Mouse (Mus musculus) hindbrain, embryonic 16.5 days (tissue): ENCODE data around the gene Mthfs. TPM values are rescaled to one million over a fixed set of nuclear protein-coding genes. Genes with fewer than 3 reads are reported as not detected.

ENCODE experiments used
- ATAC-seq: fragments of 200-750 bp; cut with Nextera tagmentation; 2 replicates; pipeline ENCODE4 v1.8.0; 2017; ENCODE audit warnings: moderate TSS enrichment, moderate library complexity
- H3K27ac ChIP-seq: fragments of 300-500 bp; sonication (generic); 2 replicates; pipeline ENCODE4 v1.5.1; 2014; ENCODE audit warnings: low read depth, mild to moderate bottlenecking, control low read depth, low read length, moderate library complexity
- H3K27me3 ChIP-seq: fragments of 300-500 bp; sonication (generic); replicated peaks from 2 replicates; pipeline ENCODE4 v1.6.1; 2014; ENCODE audit warnings: low read length; ENCODE audit not compliant: control insufficient read depth, insufficient read depth
- H3K36me3 ChIP-seq: fragments of 300-500 bp; sonication (generic); 2 replicates; pipeline ENCODE4 v1.6.1; 2014; ENCODE audit warnings: mild to moderate bottlenecking, low read length, moderate library complexity, mixed read lengths; ENCODE audit not compliant: control insufficient read depth, insufficient read depth
- H3K4me1 ChIP-seq: fragments of 300-500 bp; sonication (generic); 2 replicates; pipeline ENCODE4 v1.6.1; 2014; ENCODE audit warnings: low read depth, low read length; ENCODE audit not compliant: control insufficient read depth, insufficient read depth
- H3K4me2 ChIP-seq: fragments of 300-500 bp; sonication (generic); 2 replicates; pipeline ENCODE4 v1.6.1; 2014; ENCODE audit warnings: mild to moderate bottlenecking, low read length, control low read depth, moderate library complexity
- H3K4me3 ChIP-seq: fragments of 300-500 bp; sonication (generic); 2 replicates; pipeline ENCODE4 v1.5.1; 2014; ENCODE audit warnings: mild to moderate bottlenecking, low read length, control low read depth, moderate library complexity
- H3K9ac ChIP-seq: fragments of 300-500 bp; sonication (generic); 2 replicates; pipeline ENCODE4 v1.6.1; 2014; ENCODE audit warnings: low read depth, mild to moderate bottlenecking, control low read depth, low read length, moderate library complexity
- H3K9me3 ChIP-seq: fragments of 300-500 bp; sonication (generic); 2 replicates; pipeline ENCODE4 v1.6.1; 2014; ENCODE audit warnings: mild to moderate bottlenecking, low read length, moderate library complexity; ENCODE audit not compliant: control insufficient read depth
- WGBS: fragments of 180-500 bp; shearing (Covaris S2); extraction: QIAGEN DNeasy Blood & Tissue Kit; methylation state at CpG from one replicate; pipeline ENCODE4 v1.1.7; 2014; 5-methylcytosine and 5-hydroxymethylcytosine counted together
- polyA plus RNA-seq: library from polyadenylated mRNA; unstranded; fragments of >200 nt; fragmentation: Nextera tagmentation; extraction: Ambion mirVana; gene quantifications from 2 replicates; pipeline ENCODE4 v1.2.1, GENCODE M21; 2015

Gene Mthfs
- polyA plus RNA-seq, 1 experiment from 2014 or later = 17.3 TPM

GRCm38 (mm10) chr9:89308357-89309194 is 98.1 kb downstream of the Mthfs start:
- 0 out of 2 replicates have a peak, but pooled peaks have one; percentile 38 for ATAC-seq

GRCm38 (mm10) chr9:89309195-89309535 is 98.7 kb downstream of the Mthfs start:
- WGBS = 74% methylated on average over 2 of the region's 2 CpGs
- Histone ChIP-seq H3K4me3 (no peak overlapping the region), H3K27ac (no peak overlapping the region), H3K27me3 (no peaks in the 10 kb centered on the region), H3K9me3 (no peaks in the 10 kb centered on the region), H3K36me3 (no peaks in the 10 kb centered on the region), H3K4me2 (no peak overlapping the region), H3K9ac (no peak overlapping the region), H3K4me1 (no peaks in the 10 kb centered on the region)
- ATAC-seq = no peak

More at GRCm38 (mm10) chr9:89308357-89309194, 98.1 kb downstream of the Mthfs start:
- H3K4me2 ChIP-seq = no peak overlapping the region
- WGBS = 69% methylated on average over 7 of the region's 7 CpGs
- H3K27me3 ChIP-seq = no peaks in the 10 kb centered on the region
- no peak overlapping the region for H3K9ac ChIP-seq
- no peaks in the 10 kb centered on the region for H3K9me3 ChIP-seq
- H3K4me1 ChIP-seq = no peaks in the 10 kb centered on the region
- H3K27ac ChIP-seq = no peak overlapping the region
- no peaks in the 10 kb centered on the region for H3K36me3 ChIP-seq
- H3K4me3 ChIP-seq = no peak overlapping the region

GRCm38 (mm10) chr9:89311649-89312048 is 101.2 kb downstream of the Mthfs start:
- Histone ChIP-seq H3K4me1 (no peaks in the 10 kb centered on the region), H3K27me3 (no peaks in the 10 kb centered on the region), H3K36me3 (no peaks in the 10 kb centered on the region), H3K4me2 (no peak overlapping the region), H3K4me3 (no peak overlapping the region), H3K9ac (no peak overlapping the region), H3K9me3 (no peaks in the 10 kb centered on the region), H3K27ac (no peak overlapping the region)
- WGBS = 63% methylated on average over 2 of the region's 2 CpGs
- 0 out of 2 replicates have a peak, but pooled peaks have one; percentile 25 for ATAC-seq

- 71% methylated on average over 1 of the region's 1 CpGs for WGBS
- no peak for ATAC-seq
- Histone ChIP-seq H3K27ac (no peak overlapping the region), H3K4me3 (no peak overlapping the region), H3K9me3 (no peaks in the 10 kb centered on the region), H3K9ac (no peak overlapping the region), H3K36me3 (no peaks in the 10 kb centered on the region), H3K4me2 (no peak overlapping the region), H3K27me3 (no peaks in the 10 kb centered on the region), H3K4me1 (no peaks in the 10 kb centered on the region)
These were observed 163.3 kb downstream of the Mthfs start for GRCm38 (mm10) chr9:89373731-89374130.

GRCm38 (mm10) chr9:89374650-89375049 is 164.2 kb downstream of the Mthfs start:
- Histone ChIP-seq H3K27ac (no peak overlapping the region), H3K36me3 (no peaks in the 10 kb centered on the region), H3K4me3 (no peak overlapping the region), H3K9ac (no peak overlapping the region), H3K9me3 (no peaks in the 10 kb centered on the region), H3K4me2 (no peak overlapping the region), H3K4me1 (no peaks in the 10 kb centered on the region), H3K27me3 (no peaks in the 10 kb centered on the region)
- WGBS = 85% methylated on average over 4 of the region's 4 CpGs
- no peak for ATAC-seq

- Histone ChIP-seq H3K4me3 (no peak overlapping the region), H3K27ac (no peak overlapping the region), H3K9me3 (no peaks in the 10 kb centered on the region), H3K4me1 (no peaks in the 10 kb centered on the region), H3K4me2 (no peak overlapping the region), H3K36me3 (no peaks in the 10 kb centered on the region), H3K27me3 (no peaks in the 10 kb centered on the region), H3K9ac (no peak overlapping the region)
- 74% methylated on average over 1 of the region's 1 CpGs for WGBS
- no peak for ATAC-seq
These were observed 192.6 kb downstream of the Mthfs start for GRCm38 (mm10) chr9:89403031-89403430.

Other genes with a start within 250 kb of the Mthfs start
- gene Trim43b, start 117.8 kb upstream of the Mthfs start, polyA plus RNA-seq = not detected in 2 replicates
- 0.97 and 1.3 TPM in 2 replicates for gene Bcl2a1b, start 11.5 kb upstream of the Mthfs start, polyA plus RNA-seq
- gene Gm29094, start 11.3 kb upstream of the Mthfs start, polyA plus RNA-seq = 0.32 and 0.76 TPM in 2 replicates